Mouse (Mus musculus): ENCODE results near the gene Prss38. TPM values are rescaled to one million over a fixed set of nuclear protein-coding genes. Genes with fewer than 3 reads are reported as not detected.

Gene Prss38
- polyA plus RNA-seq, 1 experiment from 2014 or later, result not detected

DNA sequence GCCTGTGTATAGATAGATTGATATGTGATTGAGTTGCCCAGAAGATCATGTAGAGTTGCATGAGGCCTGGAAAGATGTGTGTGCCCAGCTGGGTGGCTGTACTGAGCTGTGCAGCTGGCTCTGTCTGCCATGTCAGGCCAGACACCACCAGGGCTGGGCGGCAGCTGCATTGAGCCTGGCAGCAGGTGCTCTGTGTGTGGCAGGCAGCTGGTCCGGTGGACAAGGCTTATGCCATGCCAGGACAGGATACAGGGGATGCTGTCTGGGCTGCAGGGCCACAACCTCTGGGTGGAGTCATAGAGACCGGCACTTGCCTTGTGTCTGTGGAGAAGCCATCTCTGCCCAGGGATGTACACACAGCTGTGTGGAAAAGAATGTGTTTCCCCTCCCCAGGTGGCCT is 52.5 kb downstream of the Prss38 start:
- WGBS, result 76% methylated on average over 3 of the region's 3 CpGs
- no peaks in the 10 kb centered on the region for H3K9me3 ChIP-seq (ENCODE audit: control insufficient read depth, low read length)
- H3K4me3 ChIP-seq (replicated peaks; ENCODE audit: low read length), result no peak overlapping the region
- no peak overlapping the region for H3K9ac ChIP-seq
- ATAC-seq (ENCODE audit: low FRiP score) (no peak), DNase-seq (ENCODE audit: low spot score) (no peak)
- no peak overlapping the region for H3K4me2 ChIP-seq (replicated peaks)
- H3K36me3 ChIP-seq (replicated peaks; ENCODE audit: control insufficient read depth, insufficient read depth), result no peaks in the 10 kb centered on the region
- H3K27ac ChIP-seq, result no peak overlapping the region
- no peaks in the 10 kb centered on the region for H3K4me1 ChIP-seq (replicated peaks; ENCODE audit: control insufficient read depth, insufficient read depth, low read length)
- H3K27me3 ChIP-seq (ENCODE audit: control insufficient read depth, insufficient read depth, low read length), result no peaks in the 10 kb centered on the region

Small RNA genes within 50 kb of the gene (microRNA-seq; reads per million reads assigned to microRNA genes)
- not detected for gene Gm24756

Other genes starting within 250 kb of the Prss38 start
- 0.63 and 0.71 TPM in 2 replicates for gene Obscn, start 239.3 kb downstream of the Prss38 start, polyA plus RNA-seq (2014; fragmentation: Nextera tagmentation; extraction: Ambion mirVana)
- 3.4 and 3.7 TPM in 2 replicates for gene Iba57, start 211.9 kb downstream of the Prss38 start, polyA plus RNA-seq (2014; fragmentation: Nextera tagmentation; extraction: Ambion mirVana)
- 0.12 and 0.35 TPM in 2 replicates for gene Gjc2, start 192.4 kb downstream of the Prss38 start, polyA plus RNA-seq (2014; fragmentation: Nextera tagmentation; extraction: Ambion mirVana)
- gene Guk1, start 183.4 kb downstream of the Prss38 start, polyA plus RNA-seq (2014; fragmentation: Nextera tagmentation; extraction: Ambion mirVana), result 248 and 249 TPM in 2 replicates
- gene Mrpl55, start 173.2 kb downstream of the Prss38 start, polyA plus RNA-seq (2014; fragmentation: Nextera tagmentation; extraction: Ambion mirVana), result 88.2 and 98.7 TPM in 2 replicates
- gene 2310033P09Rik, start 167.3 kb downstream of the Prss38 start, polyA plus RNA-seq (2014; fragmentation: Nextera tagmentation; extraction: Ambion mirVana), result 21.4 and 25.0 TPM in 2 replicates
- 611 and 652 TPM in 2 replicates for gene Arf1, start 147.4 kb downstream of the Prss38 start, polyA plus RNA-seq (2014; fragmentation: Nextera tagmentation; extraction: Ambion mirVana)
- gene Wnt3a, start 84.9 kb downstream of the Prss38 start, polyA plus RNA-seq (2014; fragmentation: Nextera tagmentation; extraction: Ambion mirVana), result 0.40 and 0.43 TPM in 2 replicates
- 2.1 TPM in 2 replicates for gene Wnt9a, start 68.7 kb downstream of the Prss38 start, polyA plus RNA-seq (2014; fragmentation: Nextera tagmentation; extraction: Ambion mirVana)
- gene Jmjd4, start 74.4 kb upstream of the Prss38 start, polyA plus RNA-seq (2014; fragmentation: Nextera tagmentation; extraction: Ambion mirVana), result 17.6 and 19.8 TPM in 2 replicates
- 622 and 648 TPM in 2 replicates for gene Snap47, start 75.5 kb upstream of the Prss38 start, polyA plus RNA-seq (2014; fragmentation: Nextera tagmentation; extraction: Ambion mirVana)
- gene Zfp867, start 96.8 kb upstream of the Prss38 start, polyA plus RNA-seq (2014; fragmentation: Nextera tagmentation; extraction: Ambion mirVana), result 13.7 and 16.3 TPM in 2 replicates
- gene Zkscan17, start 151.1 kb upstream of the Prss38 start, polyA plus RNA-seq (2014; fragmentation: Nextera tagmentation; extraction: Ambion mirVana), result 12.3 and 13.7 TPM in 2 replicates
- 0.10 and 0.11 TPM in 2 replicates for gene Nlrp3, start 165.9 kb upstream of the Prss38 start, polyA plus RNA-seq (2014; fragmentation: Nextera tagmentation; extraction: Ambion mirVana)
- gene Olfr222, start 200.6 kb upstream of the Prss38 start, polyA plus RNA-seq (2014; fragmentation: Nextera tagmentation; extraction: Ambion mirVana), result not detected in 2 replicates
- not detected in 2 replicates for gene Olfr223, start 217.6 kb upstream of the Prss38 start, polyA plus RNA-seq (2014; fragmentation: Nextera tagmentation; extraction: Ambion mirVana)